Mouse (Mus musculus) lung, adult 2 months (tissue): ENCODE data around the gene Zc3h7b. TPM values are rescaled to one million over a fixed set of nuclear protein-coding genes. Genes with fewer than 3 reads are reported as not detected.
A peak's percentile ranks its signal among the peaks of the same experiment; 100 is the strongest.

ENCODE experiments used
- DNase-seq: peaks from one replicate; pipeline ENCODE4 v3.0.0; 2022
- H3K4me1 ChIP-seq: fragments of 200-500 bp; 2 replicates; pipeline ENCODE4 v1.6.1; 2011; ENCODE audit warnings: low read length; ENCODE audit not compliant: control insufficient read depth, insufficient read depth
- H3K4me3 ChIP-seq: fragments of 200-500 bp; replicated peaks from 2 replicates; pipeline ENCODE3; 2011; ENCODE audit warnings: low read depth, mild to moderate bottlenecking, control low read depth, low read length; ENCODE audit errors: extremely low read depth
- CTCF ChIP-seq: fragments of 200-500 bp; IDR thresholded peaks from 2 replicates; pipeline ENCODE4 v1.5.1; 2011; ENCODE audit warnings: mild to moderate bottlenecking, low read length, control low read depth; ENCODE audit not compliant: insufficient read depth
- POLR2A ChIP-seq: fragments of 200-500 bp; IDR thresholded peaks from 2 replicates; pipeline ENCODE4 v1.6.1; 2011; ENCODE audit warnings: low read depth, mild to moderate bottlenecking, control low read depth, low read length, borderline replicate concordance; ENCODE audit errors: extremely low read depth
- WGBS: fragments of 180-500 bp; shearing (Covaris S2); methylation state at CpG from one replicate; pipeline ENCODE4 v1.1.7; 2018; 5-methylcytosine and 5-hydroxymethylcytosine counted together
- polyA plus RNA-seq: library from polyadenylated mRNA; depleted of rRNA; stranded (reverse); fragments of >200 nt; gene quantifications from 2 replicates; pipeline ENCODE4 v1.2.3, GENCODE M21; 2012

The Zc3h7b gene
- polyA plus RNA-seq, 1 experiment: 52.4 TPM

DNA sequence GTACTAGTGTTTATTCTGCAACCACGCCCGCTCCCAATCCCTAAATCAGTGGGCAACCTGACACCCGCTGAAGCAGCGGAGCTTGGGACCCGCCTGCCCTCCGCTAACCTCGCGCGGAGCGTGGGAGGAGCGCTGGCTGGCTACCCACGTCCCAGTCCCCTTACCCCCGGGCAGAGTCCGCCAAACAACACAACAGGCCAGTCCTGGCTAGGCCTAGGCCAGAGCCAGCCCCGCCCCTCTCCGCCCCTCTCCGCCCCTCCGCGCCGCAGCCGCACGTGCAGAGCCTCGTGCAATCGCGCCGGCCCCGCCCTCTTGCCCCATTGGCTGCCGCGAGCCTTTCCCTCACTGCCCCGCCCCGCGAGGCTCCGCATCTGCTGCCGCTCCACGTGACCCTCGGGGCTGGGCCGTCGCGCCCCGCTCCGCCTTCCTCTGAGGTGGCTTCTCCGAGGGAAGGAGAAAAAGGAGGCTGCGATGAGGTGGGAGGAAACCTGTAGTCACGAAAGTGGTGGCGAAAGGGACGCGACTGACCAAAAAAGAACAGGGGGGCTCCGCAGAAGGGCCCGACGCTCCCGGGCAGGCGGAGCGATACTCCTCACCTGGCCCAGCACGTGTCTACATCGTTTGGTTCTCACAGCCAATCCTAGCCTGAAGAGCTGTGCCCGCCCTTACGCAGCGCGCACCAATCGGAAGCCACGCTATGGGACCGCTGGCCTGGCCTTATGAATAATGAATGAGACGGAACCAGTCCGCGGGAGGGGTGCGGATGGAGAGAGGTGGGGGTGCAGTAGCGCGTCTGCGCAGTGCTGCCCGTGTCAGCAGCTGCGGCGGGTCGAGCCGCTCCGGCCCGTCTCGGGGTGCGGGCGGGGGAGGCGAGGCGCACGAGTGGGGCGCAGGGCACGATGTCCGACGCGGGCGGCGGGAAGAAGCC lies 66.1 kb downstream of the Zc3h7b start:
- Histone ChIP-seq H3K4me3 (peak overlapping the region; percentile 88), H3K4me1 (peaks cover 30% of the 10 kb centered on the region)
- WGBS: under 1% methylated on average over 89 of the region's 89 CpGs
- TF ChIP-seq POLR2A: peak; percentile 93; the same call in 1 of the 2 replicates
- no peak for TF ChIP-seq CTCF
- DNase-seq: peak; percentile 94

DNA sequence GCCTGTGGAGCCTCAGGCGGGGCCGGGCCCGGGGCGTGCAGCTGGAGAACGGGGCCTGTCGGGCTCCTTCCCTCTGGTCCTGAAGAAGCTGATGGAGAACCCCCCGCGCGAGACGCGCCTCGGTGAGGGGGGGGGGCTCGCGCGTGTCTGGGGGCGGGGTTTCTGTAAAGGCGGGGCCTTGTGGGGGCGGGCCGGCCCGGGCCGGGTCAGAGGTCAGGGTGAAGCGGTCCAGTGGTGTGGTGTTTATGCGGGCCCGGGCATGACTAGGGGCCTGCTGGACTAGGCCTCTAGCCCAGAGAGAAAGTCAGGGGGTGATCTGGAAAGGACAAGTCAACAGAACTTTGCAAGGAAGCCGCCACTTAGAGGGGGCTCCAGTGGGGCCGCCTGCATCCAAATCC lies 66.7 kb downstream of the Zc3h7b start:
- Histone ChIP-seq H3K4me3 (peak overlapping the region; percentile 63), H3K4me1 (peaks cover 24% of the 10 kb centered on the region)
- DNase-seq: no peak
- no peak for TF ChIP-seq CTCF
- no peak for TF ChIP-seq POLR2A
- under 1% methylated on average over 26 of the region's 26 CpGs for WGBS

DNA sequence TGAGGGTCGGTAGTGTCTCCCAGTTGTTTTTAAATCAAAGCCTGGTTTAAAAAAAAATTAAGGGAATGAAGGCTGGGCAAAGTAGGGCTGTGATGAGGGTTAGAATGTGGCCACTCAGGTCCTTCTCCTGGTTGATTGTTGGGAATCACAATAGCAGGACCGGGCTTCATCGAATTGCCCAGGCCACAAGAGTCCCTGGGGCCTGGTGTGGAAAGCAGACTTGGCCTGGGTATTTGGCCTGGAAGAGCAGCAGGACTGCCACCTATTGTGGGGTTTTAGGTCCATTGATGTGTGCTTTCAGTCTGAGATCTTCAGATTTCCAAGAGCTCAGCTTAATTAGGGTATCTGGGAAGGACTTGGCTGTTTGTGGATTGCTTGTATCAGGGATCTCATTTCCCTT lies 67.4 kb downstream of the Zc3h7b start:
- TF ChIP-seq POLR2A: no peak
- no peak for TF ChIP-seq CTCF
- 24% methylated on average over 3 of the region's 3 CpGs for WGBS
- DNase-seq: no peak

DNA sequence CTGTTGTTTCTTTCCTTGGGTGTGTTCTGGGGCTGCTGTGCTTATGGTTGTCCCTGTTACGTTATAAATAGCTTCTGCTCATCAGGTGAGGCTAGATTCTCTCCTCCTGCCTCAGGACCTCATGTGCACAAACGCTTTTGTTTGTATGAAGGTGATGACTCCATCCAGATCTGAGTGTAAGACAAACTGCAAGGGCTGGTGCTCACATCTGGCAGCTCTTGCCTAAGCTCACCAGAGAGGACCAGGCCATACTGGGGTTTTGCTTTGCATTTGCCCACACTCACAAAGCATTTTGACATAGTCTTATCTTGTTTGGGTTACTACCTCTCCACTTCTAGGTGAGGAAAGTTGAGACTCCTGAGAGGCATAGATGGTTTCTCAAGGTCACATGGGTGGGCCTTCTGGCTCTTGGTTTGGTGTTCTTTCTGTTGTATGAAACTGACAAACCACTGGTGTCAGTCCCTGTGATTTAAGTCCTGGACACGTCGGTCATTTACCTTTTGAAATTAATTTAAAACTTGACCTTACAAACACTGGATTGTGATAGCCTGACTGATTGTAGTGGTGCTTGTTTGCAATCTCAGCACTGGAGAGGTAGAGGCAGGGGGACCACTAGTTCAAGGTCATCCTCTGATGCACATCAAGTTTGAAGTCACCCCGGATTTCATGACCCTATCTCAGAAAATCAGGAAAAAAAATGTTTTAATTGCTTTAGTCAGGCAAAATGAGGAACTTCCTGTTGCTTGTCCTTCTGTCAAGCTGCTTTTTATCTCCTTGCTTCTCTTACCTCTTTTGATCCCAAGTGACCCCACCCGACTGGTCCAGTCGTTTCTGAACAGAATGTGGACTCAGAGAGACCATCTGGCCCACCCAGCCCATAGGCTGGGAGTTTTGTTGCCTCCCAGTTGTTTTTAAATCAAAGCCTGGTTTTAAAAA lies 68.1 kb downstream of the Zc3h7b start:
- no peak for TF ChIP-seq CTCF
- no peak for TF ChIP-seq POLR2A
- peaks cover 19% of the 10 kb centered on the region for H3K4me1 ChIP-seq
- WGBS: 50% methylated on average over 7 of the region's 7 CpGs
- peak overlapping the region; percentile 10 for H3K4me3 ChIP-seq
- no peak for DNase-seq

More for the DNA sequence above, 67.4 kb downstream of the Zc3h7b start:
- Histone ChIP-seq H3K4me3 (no peak overlapping the region), H3K4me1 (peaks cover 20% of the 10 kb centered on the region)

DNA sequence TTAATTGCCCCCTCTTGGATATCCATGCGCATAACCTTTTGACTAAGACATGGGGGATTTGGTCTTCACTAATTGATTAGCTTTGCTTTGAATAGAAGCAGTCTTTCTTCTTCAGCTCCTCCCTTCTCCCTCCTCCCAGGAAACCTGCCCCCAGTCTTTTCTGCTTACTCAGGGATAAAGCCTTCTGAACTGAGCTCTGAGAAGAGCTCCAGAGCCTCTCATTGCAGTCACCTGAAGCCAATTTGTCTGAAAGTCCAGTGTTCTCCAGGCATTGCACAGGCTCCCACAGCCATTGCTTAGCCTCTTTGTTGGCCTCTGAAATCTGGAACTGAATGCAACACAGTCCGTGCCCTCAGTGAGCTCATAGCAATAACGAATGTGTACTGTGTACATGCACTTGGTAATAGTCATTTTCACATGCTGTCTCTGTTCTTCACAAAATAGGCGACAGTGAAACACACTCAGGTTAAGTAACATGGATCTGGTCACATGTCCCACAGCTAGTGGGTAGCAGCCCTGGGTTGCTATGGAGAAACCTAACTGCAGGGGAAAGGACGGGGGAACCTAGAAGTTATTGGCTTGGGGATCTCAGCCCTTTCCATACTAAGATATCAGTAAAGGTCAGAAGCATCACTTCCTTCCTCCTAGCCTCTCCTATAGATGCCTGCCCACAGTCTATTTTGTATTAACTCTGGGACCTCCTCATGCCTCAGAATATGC lies 69.3 kb downstream of the Zc3h7b start:
- Histone ChIP-seq H3K4me3 (no peak overlapping the region), H3K4me1 (peaks cover 15% of the 10 kb centered on the region)
- WGBS: 68% methylated on average over 5 of the region's 5 CpGs
- TF ChIP-seq CTCF: no peak
- no peak for TF ChIP-seq POLR2A
- DNase-seq: no peak

DNA sequence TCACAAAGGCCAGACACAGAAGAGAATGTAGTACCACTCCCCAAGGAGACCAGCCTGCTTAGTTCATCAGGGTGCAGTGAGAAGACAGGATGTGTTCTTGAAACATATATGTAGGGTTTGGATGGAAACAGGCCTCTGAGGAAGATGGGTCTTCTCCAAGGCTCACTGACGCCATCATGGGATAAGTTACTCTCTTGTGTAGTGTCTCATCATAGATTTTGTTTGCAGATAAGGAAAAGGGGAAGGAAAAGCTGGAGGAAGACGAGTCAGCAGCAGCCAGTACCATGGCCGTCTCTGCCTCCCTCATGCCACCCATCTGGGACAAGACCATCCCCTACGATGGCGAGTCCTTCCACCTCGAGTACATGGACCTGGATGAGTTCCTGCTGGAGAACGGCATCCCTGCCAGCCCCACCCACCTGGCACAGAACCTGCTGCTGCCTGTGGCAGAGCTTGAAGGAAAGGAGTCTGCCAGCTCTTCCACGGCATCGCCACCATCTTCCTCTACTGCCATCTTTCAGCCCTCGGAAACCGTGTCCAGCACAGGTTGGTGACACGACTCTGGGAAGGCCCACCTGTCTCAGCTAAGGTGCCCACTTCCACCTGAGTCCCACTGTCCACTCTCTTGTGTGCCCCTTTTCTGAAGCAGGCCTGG lies 70.0 kb downstream of the Zc3h7b start:
- 66% methylated on average over 12 of the region's 12 CpGs for WGBS

DNA sequence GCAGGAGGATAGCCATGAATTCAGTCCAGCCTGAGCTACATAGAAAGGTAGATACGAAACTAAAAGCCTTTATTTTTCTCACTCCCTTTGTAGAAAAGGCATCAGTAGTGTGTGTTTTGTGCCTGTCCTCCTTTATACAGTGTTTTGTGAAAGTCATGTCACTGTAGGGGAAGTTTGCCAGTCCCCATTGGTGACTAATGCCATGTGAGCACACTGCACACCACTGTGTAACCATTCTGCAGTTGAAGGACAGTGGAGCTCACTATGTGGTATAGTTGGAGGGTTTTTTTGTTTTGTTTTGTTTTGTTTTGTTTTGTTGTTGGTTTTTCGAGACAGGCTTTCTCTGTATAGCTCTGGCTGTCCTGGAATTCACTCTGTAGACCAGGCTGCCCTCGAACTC lies 73.5 kb downstream of the Zc3h7b start:
- no peak overlapping the region for H3K4me3 ChIP-seq
- 0 out of 2 replicates have a peak, but pooled peaks cover 2% of the 10 kb centered on the region for H3K4me1 ChIP-seq
- no peak for DNase-seq
- TF ChIP-seq CTCF (no peak), POLR2A (no peak)
- 91% methylated on average over 3 of the region's 3 CpGs for WGBS

More for the DNA sequence above, 70.0 kb downstream of the Zc3h7b start:
- TF ChIP-seq CTCF (no peak), POLR2A (no peak)
- peaks cover 10% of the 10 kb centered on the region for H3K4me1 ChIP-seq
- no peak for DNase-seq
- H3K4me3 ChIP-seq: no peak overlapping the region

DNA sequence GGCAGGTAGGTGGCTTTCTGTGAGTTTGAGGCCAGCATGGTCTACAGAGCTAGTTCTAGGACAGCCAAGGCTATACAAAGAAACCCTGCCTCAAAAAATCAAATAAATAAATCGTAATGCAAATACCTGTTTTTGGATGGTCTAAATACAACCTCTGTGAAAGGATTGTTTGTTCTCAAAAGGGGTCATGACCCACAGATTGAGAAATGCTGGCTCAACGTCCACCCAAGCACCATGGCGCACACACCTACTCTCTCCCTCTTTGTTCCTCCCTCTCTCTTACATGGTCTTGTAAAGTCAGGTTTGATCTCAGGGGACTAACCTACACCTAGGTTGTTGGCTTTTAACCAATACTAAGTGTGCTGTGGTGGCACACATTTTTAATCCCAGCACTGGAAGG lies 77.8 kb downstream of the Zc3h7b start:
- H3K4me1 ChIP-seq: no peaks in the 10 kb centered on the region
- WGBS: 73% methylated on average over 3 of the region's 3 CpGs
- no peak for TF ChIP-seq POLR2A
- TF ChIP-seq CTCF: no peak
- no peak overlapping the region for H3K4me3 ChIP-seq
- DNase-seq: no peak
